Mouse (Mus musculus) embryonic facial prominence, embryonic 13.5 days (tissue): ENCODE data around the gene Csnk2a2. TPM values are rescaled to one million over a fixed set of nuclear protein-coding genes. Genes with fewer than 3 reads are reported as not detected.

Source experiments
- ATAC-seq: fragments of 200-750 bp; cut with Nextera tagmentation; 2 replicates; pipeline ENCODE4 v1.8.0; 2017; ENCODE audit warnings: low read depth; ENCODE audit not compliant: insufficient number of reproducible peaks, insufficient read depth, low FRiP score, low TSS enrichment
- H3K27ac ChIP-seq: fragments of 300-500 bp; sonication (generic); 2 replicates; pipeline ENCODE4 v1.5.1; 2015; ENCODE audit warnings: moderate library complexity, mild to moderate bottlenecking, inconsistent platforms
- H3K27me3 ChIP-seq: fragments of 300-500 bp; sonication (generic); 2 replicates; pipeline ENCODE4 v1.6.1; 2015; ENCODE audit warnings: mild to moderate bottlenecking, inconsistent platforms
- H3K36me3 ChIP-seq: fragments of 300-500 bp; sonication (generic); 2 replicates; pipeline ENCODE4 v1.6.1; 2015; ENCODE audit warnings: mild to moderate bottlenecking, inconsistent platforms
- H3K4me1 ChIP-seq: fragments of 300-500 bp; sonication (generic); 2 replicates; pipeline ENCODE4 v1.6.1; 2015; ENCODE audit warnings: inconsistent platforms
- H3K4me2 ChIP-seq: fragments of 300-500 bp; sonication (generic); 2 replicates; pipeline ENCODE4 v1.6.1; 2015; ENCODE audit warnings: moderate library complexity, mild to moderate bottlenecking, inconsistent platforms
- H3K4me3 ChIP-seq: fragments of 300-500 bp; sonication (generic); 2 replicates; pipeline ENCODE4 v1.5.1; 2015; ENCODE audit warnings: mild to moderate bottlenecking, inconsistent platforms
- H3K9ac ChIP-seq: fragments of 300-500 bp; sonication (generic); 2 replicates; pipeline ENCODE4 v1.6.1; 2015; ENCODE audit warnings: mild to moderate bottlenecking, inconsistent platforms
- H3K9me3 ChIP-seq: fragments of 300-500 bp; sonication (generic); 2 replicates; pipeline ENCODE4 v1.6.1; 2016; ENCODE audit warnings: inconsistent platforms
- WGBS: fragments of 180-500 bp; shearing (Covaris S2); methylation state at CpG from one replicate; pipeline ENCODE4 v1.1.7; 2015; ENCODE audit warnings: mixed read lengths; 5-methylcytosine and 5-hydroxymethylcytosine counted together
- polyA plus RNA-seq: library from polyadenylated mRNA; unstranded; fragments of >200 nt; fragmentation: Nextera tagmentation; extraction: Ambion mirVana; gene quantifications from 2 replicates; pipeline ENCODE4 v1.2.1, GENCODE M21; 2015

The Csnk2a2 gene
- polyA plus RNA-seq = 13.5 and 14.6 TPM in 2 replicates

DNA sequence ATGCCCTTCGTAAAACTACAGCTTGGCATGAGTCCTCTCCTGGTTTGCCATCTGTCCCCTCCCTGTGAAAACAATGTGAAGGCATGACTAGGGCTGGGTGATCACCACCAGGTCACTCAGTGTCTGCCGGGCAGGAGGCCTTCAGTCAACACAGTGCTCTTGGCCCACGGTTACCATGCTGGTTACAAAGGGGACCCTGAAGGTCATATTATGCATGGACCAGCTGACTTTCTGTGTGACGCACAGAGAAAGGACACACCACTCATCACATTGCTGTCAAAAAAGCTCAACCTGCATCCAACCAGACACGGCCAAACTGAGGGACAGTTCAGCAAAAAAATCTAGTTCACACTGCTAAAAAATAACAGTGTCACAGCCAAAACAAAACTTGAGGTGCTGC is at the start of gene Csnk2a2:
Csnk2a2 (minus strand) TSS at position 34 of the 400 bp plus-strand sequence.
- Histone ChIP-seq H3K36me3 (peaks cover 18% of the 10 kb centered on the region), H3K9ac (peak within 1 kb of the TSS; percentile 97), H3K4me3 (peak within 1 kb of the TSS; percentile 93), H3K27me3 (no peaks in the 10 kb centered on the region), H3K4me1 (peaks cover 11% of the 10 kb centered on the region), H3K9me3 (no peaks in the 10 kb centered on the region), H3K4me2 (peak within 1 kb of the TSS; percentile 93), H3K27ac (no peak within 1 kb of the TSS)
- WGBS = 86% methylated on average over 5 of the region's 5 CpGs
- no peak for ATAC-seq

GRCm38 (mm10) chr8:95539487-95539886 is 49.6 kb upstream of the Csnk2a2 start:
- Histone ChIP-seq H3K36me3 (no peaks in the 10 kb centered on the region), H3K4me3 (no peak overlapping the region), H3K27me3 (no peaks in the 10 kb centered on the region), H3K9me3 (no peaks in the 10 kb centered on the region), H3K4me1 (no peaks in the 10 kb centered on the region), H3K27ac (no peak overlapping the region), H3K9ac (no peak overlapping the region), H3K4me2 (no peak overlapping the region)
- no peak for ATAC-seq
- WGBS = 76% methylated on average over 5 of the region's 5 CpGs

GRCm38 (mm10) chr8:95533584-95534387 is 43.9 kb upstream of the Csnk2a2 start, which contains the start of gene Ccdc113:
Gene Ccdc113, plus strand, starts transcription at chr8:95534085.
- WGBS = 5% methylated on average over 33 of the region's 33 CpGs
- Histone ChIP-seq H3K4me2 (peak within 1 kb of the TSS; percentile 78), H3K9me3 (no peaks in the 10 kb centered on the region), H3K4me3 (peak within 1 kb of the TSS; percentile 48), H3K9ac (peak within 1 kb of the TSS; percentile 62), H3K27ac (no peak within 1 kb of the TSS), H3K36me3 (no peaks in the 10 kb centered on the region), H3K27me3 (peaks cover 7% of the 10 kb centered on the region; the same call in 1 of the 2 replicates), H3K4me1 (peaks cover 8% of the 10 kb centered on the region; the same call in 1 of the 2 replicates)
- peak; percentile 64; the same call in 1 of the 2 replicates for ATAC-seq

GRCm38 (mm10) chr8:95532206-95532605 is 42.4 kb upstream of the Csnk2a2 start:
- Histone ChIP-seq H3K9me3 (no peaks in the 10 kb centered on the region), H3K4me2 (no peak overlapping the region), H3K9ac (no peak overlapping the region), H3K27ac (no peak overlapping the region), H3K36me3 (no peaks in the 10 kb centered on the region), H3K4me3 (no peak overlapping the region), H3K4me1 (peaks cover 8% of the 10 kb centered on the region; the same call in 1 of the 2 replicates), H3K27me3 (peaks cover 7% of the 10 kb centered on the region; the same call in 1 of the 2 replicates)
- no peak for ATAC-seq
- WGBS = 55% methylated on average over 4 of the region's 4 CpGs

DNA sequence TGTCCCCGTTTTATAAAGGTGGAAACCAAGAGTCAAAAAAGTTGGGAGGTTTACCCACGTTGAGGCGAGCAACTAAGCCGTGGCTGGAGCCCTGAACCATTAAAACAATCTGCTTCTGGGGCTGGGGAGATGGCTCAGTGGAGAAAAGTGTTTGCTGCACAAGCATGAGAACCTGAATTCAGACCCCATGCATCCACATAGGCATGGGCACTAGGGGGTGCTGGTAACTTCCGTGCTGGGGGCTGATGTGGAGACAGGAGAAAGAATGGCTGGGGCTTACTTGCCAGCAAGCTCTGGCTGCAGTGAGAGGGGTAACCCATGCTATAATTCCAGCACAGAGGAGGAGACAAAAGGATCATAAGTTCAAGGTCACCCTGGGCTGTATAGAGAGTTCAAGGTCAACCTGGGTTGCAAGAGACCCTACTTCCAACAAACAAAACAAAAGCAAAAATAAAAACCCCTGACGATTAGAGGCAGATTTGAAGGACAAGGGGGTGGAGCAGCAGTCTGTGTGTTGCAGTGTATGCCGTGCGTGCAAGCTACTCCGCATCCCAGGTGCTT is 39.0 kb upstream of the Csnk2a2 start:
- no peak overlapping the region for H3K4me3 ChIP-seq
- H3K9me3 ChIP-seq = no peaks in the 10 kb centered on the region
- no peak overlapping the region for H3K9ac ChIP-seq
- no peaks in the 10 kb centered on the region for H3K36me3 ChIP-seq
- H3K4me1 ChIP-seq = 0 out of 2 replicates have a peak, but pooled peaks cover 3% of the 10 kb centered on the region
- no peak overlapping the region for H3K27ac ChIP-seq
- ATAC-seq = no peak
- H3K27me3 ChIP-seq = peaks cover 7% of the 10 kb centered on the region; the same call in 1 of the 2 replicates
- H3K4me2 ChIP-seq = no peak overlapping the region
- 63% methylated on average over 9 of the region's 9 CpGs for WGBS

- WGBS = 86% methylated on average over 10 of the region's 10 CpGs
- Histone ChIP-seq H3K9ac (no peak overlapping the region), H3K4me3 (no peak overlapping the region), H3K27ac (no peak overlapping the region), H3K4me2 (no peak overlapping the region), H3K27me3 (peaks cover 7% of the 10 kb centered on the region; the same call in 1 of the 2 replicates), H3K4me1 (no peaks in the 10 kb centered on the region), H3K36me3 (no peaks in the 10 kb centered on the region), H3K9me3 (no peaks in the 10 kb centered on the region)
- ATAC-seq = no peak
Observed at GRCm38 (mm10) chr8:95528194-95528593, 38.4 kb upstream of the Csnk2a2 start.

DNA sequence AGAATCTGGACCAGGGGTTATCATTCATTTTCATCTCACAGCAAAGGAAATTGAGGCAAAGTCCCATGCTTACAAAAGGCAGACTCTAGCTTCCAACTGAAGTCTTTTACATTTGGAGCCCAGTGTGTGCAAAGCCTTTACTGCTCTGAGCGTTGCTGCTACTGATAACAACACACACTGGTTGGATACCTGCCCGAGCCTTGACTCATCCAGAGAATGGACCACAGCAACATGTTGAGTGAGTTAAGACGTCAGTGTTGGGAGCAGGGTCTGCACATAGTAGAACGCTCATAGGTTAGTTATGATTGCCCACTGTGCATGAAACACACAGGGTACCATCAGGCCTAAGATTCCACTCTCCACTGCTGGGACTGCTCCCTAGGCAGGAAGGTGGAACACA is 34.2 kb upstream of the Csnk2a2 start:
- 93% methylated on average over 4 of the region's 4 CpGs for WGBS
- Histone ChIP-seq H3K27ac (no peak overlapping the region), H3K36me3 (no peaks in the 10 kb centered on the region), H3K27me3 (0 out of 2 replicates have a peak, but pooled peaks cover 3% of the 10 kb centered on the region), H3K9ac (no peak overlapping the region), H3K4me1 (no peaks in the 10 kb centered on the region), H3K9me3 (no peaks in the 10 kb centered on the region), H3K4me3 (no peak overlapping the region), H3K4me2 (no peak overlapping the region)
- no peak for ATAC-seq

GRCm38 (mm10) chr8:95516928-95517327 is 27.1 kb upstream of the Csnk2a2 start:
- no peak overlapping the region for H3K4me3 ChIP-seq

GRCm38 (mm10) chr8:95513219-95513618 is 23.4 kb upstream of the Csnk2a2 start:
- no peak for ATAC-seq
- no peaks in the 10 kb centered on the region for H3K4me1 ChIP-seq
- H3K9ac ChIP-seq = no peak overlapping the region
- H3K27me3 ChIP-seq = no peaks in the 10 kb centered on the region
- 69% methylated on average over 4 of the region's 4 CpGs for WGBS
- no peaks in the 10 kb centered on the region for H3K9me3 ChIP-seq
- no peak overlapping the region for H3K4me3 ChIP-seq
- H3K36me3 ChIP-seq = no peaks in the 10 kb centered on the region
- H3K27ac ChIP-seq = no peak overlapping the region
- H3K4me2 ChIP-seq = no peak overlapping the region

More at GRCm38 (mm10) chr8:95516928-95517327, 27.1 kb upstream of the Csnk2a2 start:
- no peaks in the 10 kb centered on the region for H3K9me3 ChIP-seq
- H3K27ac ChIP-seq = no peak overlapping the region
- no peaks in the 10 kb centered on the region for H3K27me3 ChIP-seq
- WGBS = 83% methylated on average over 6 of the region's 6 CpGs
- H3K4me1 ChIP-seq = no peaks in the 10 kb centered on the region
- no peak overlapping the region for H3K4me2 ChIP-seq
- no peak overlapping the region for H3K9ac ChIP-seq
- ATAC-seq = no peak
- no peaks in the 10 kb centered on the region for H3K36me3 ChIP-seq

GRCm38 (mm10) chr8:95512257-95512656 is 22.4 kb upstream of the Csnk2a2 start:
- no peak overlapping the region for H3K9ac ChIP-seq
- H3K36me3 ChIP-seq = no peaks in the 10 kb centered on the region
- no peak for ATAC-seq
- H3K4me2 ChIP-seq = no peak overlapping the region
- H3K9me3 ChIP-seq = no peaks in the 10 kb centered on the region
- H3K4me1 ChIP-seq = no peaks in the 10 kb centered on the region
- 78% methylated on average over 4 of the region's 4 CpGs for WGBS
- no peaks in the 10 kb centered on the region for H3K27me3 ChIP-seq
- H3K4me3 ChIP-seq = no peak overlapping the region
- H3K27ac ChIP-seq = no peak overlapping the region

GRCm38 (mm10) chr8:95506245-95506644 is 16.4 kb upstream of the Csnk2a2 start:
- H3K4me2 ChIP-seq = no peak overlapping the region
- no peak overlapping the region for H3K4me3 ChIP-seq
- H3K27me3 ChIP-seq = no peaks in the 10 kb centered on the region
- H3K9ac ChIP-seq = no peak overlapping the region
- H3K36me3 ChIP-seq = no peaks in the 10 kb centered on the region
- WGBS = 75% methylated on average over 5 of the region's 5 CpGs
- H3K9me3 ChIP-seq = no peaks in the 10 kb centered on the region
- H3K4me1 ChIP-seq = no peaks in the 10 kb centered on the region
- no peak overlapping the region for H3K27ac ChIP-seq
- ATAC-seq = no peak

- 79% methylated on average over 3 of the region's 3 CpGs for WGBS
- no peak overlapping the region for H3K4me3 ChIP-seq
Observed at GRCm38 (mm10) chr8:95505606-95506005, 15.8 kb upstream of the Csnk2a2 start.

More at GRCm38 (mm10) chr8:95505606-95506005, 15.8 kb upstream of the Csnk2a2 start:
- no peak for ATAC-seq
- Histone ChIP-seq H3K4me2 (no peak overlapping the region), H3K4me1 (no peaks in the 10 kb centered on the region), H3K27me3 (no peaks in the 10 kb centered on the region), H3K27ac (no peak overlapping the region), H3K9ac (no peak overlapping the region), H3K9me3 (no peaks in the 10 kb centered on the region), H3K36me3 (no peaks in the 10 kb centered on the region)
